Mouse (Mus musculus) limb, embryonic 11.5 days (tissue): ENCODE measurements at regions not wholly inside any gene's neighbourhood (a gene's known extent, or its start where the extent isn't known, plus 50 kb on each side); places are given as distances from the start of the nearest gene placed in this dataset.
A peak's percentile ranks its signal among the peaks of the same experiment; 100 is the strongest.

Experiments used
- ATAC-seq: fragments of 200-750 bp; cut with Nextera tagmentation; 2 replicates; pipeline ENCODE4 v1.8.0; 2017; ENCODE audit warnings: low read depth; ENCODE audit not compliant: insufficient number of reproducible peaks, low FRiP score, low TSS enrichment
- DNase-seq: peaks from one replicate; pipeline ENCODE4 v3.0.0-alpha.2; 2015; ENCODE audit warnings: low spot score
- H3K27ac ChIP-seq: fragments of 300-500 bp; sonication (generic); replicated peaks from 2 replicates; pipeline ENCODE4 v1.5.1; 2014; ENCODE audit warnings: low read depth, mild to moderate bottlenecking, low read length
- H3K27me3 ChIP-seq: fragments of 300-500 bp; sonication (generic); 2 replicates; pipeline ENCODE4 v1.6.1; 2014; ENCODE audit warnings: mild to moderate bottlenecking, low read length, mixed read lengths; ENCODE audit not compliant: control insufficient read depth, insufficient read depth
- H3K36me3 ChIP-seq: fragments of 300-500 bp; sonication (generic); 2 replicates; pipeline ENCODE4 v1.6.1; 2014; ENCODE audit warnings: mild to moderate bottlenecking, low read length, moderate library complexity, mixed read lengths; ENCODE audit not compliant: control insufficient read depth, insufficient read depth
- H3K4me1 ChIP-seq: fragments of 300-500 bp; sonication (generic); 2 replicates; pipeline ENCODE4 v1.6.1; 2014; ENCODE audit warnings: low read length, mixed read lengths; ENCODE audit not compliant: control insufficient read depth, insufficient read depth
- H3K4me2 ChIP-seq: fragments of 300-500 bp; sonication (generic); 2 replicates; pipeline ENCODE4 v1.6.1; 2014; ENCODE audit warnings: low read depth, mild to moderate bottlenecking, moderate library complexity; ENCODE audit not compliant: severe bottlenecking
- H3K4me3 ChIP-seq: fragments of 300-500 bp; sonication (generic); 2 replicates; pipeline ENCODE4 v1.5.1; 2014; ENCODE audit warnings: low read depth, low read length
- H3K9ac ChIP-seq: fragments of 300-500 bp; sonication (generic); 2 replicates; pipeline ENCODE4 v1.6.1; 2014; ENCODE audit warnings: mild to moderate bottlenecking, low read length
- H3K9me3 ChIP-seq: fragments of 300-500 bp; sonication (generic); 2 replicates; pipeline ENCODE4 v1.6.1; 2016; ENCODE audit warnings: low read length; ENCODE audit not compliant: control insufficient read depth
- WGBS: fragments of 180-500 bp; shearing (Covaris S2); extraction: QIAGEN DNeasy Blood & Tissue Kit; methylation state at CpG from one replicate; pipeline ENCODE4 v1.1.7; 2014; 5-methylcytosine and 5-hydroxymethylcytosine counted together

DNA sequence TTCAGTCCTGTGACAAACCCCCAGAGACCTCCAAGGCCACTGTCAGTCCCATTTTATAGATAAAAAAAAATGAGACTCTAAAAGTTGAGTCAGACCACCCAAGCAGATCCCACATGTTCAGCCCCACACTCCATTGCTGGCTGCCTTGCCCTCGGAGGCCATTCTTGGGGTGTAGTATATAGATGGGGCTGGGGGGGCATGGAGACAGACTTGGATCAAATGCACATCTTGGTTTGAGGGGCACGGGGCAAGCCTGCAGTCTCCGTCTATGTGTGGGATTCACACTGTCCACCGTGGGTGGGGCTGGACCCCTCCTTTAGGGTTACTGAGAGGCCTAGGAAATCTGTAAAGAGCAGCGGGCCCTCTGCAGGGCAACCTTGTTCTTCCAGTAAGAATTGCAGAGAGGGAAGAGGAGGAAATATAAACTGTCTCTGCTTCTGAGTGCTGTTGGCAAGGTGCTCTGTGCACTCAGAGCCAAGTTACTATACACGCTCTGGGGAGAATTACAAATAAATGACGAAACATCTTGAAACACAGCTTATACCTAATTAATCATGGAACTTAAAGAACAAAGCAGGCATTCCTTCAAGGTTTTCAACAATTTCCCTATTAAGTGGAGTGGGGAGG is 184.4 kb upstream of the Habp2 start:
- Histone ChIP-seq H3K9ac (no peak overlapping the region), H3K9me3 (no peaks in the 10 kb centered on the region), H3K27ac (no peak overlapping the region), H3K36me3 (no peaks in the 10 kb centered on the region), H3K4me3 (no peak overlapping the region), H3K4me2 (no peak overlapping the region), H3K27me3 (no peaks in the 10 kb centered on the region), H3K4me1 (peaks cover 43% of the 10 kb centered on the region)
- 51% methylated on average over 7 of the region's 7 CpGs for WGBS
- DNase-seq: no peak
- no peak for ATAC-seq

DNA sequence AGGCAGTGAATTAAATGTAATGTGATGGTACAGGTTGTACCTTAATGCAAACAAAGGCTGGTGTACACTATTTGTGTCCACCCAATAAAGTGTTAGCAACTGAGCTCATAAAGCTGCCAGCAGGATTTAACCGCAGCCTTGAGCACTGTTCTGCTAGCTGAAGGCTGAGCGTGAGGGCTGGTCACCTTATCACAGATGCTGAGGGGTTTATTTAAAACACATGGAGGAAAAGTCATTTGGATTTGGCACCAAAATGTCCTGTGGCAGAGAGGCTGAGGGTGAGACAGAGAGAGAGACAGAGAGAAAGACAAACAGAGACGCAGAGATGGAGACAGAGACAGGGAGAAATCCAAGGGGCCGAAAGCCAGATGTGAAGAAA is 181.9 kb upstream of the Habp2 start:
- DNase-seq: no peak
- ATAC-seq: peak; percentile 45; the same call in 1 of the 2 replicates
- 6% methylated on average over 4 of the region's 4 CpGs for WGBS
- Histone ChIP-seq H3K27me3 (no peaks in the 10 kb centered on the region), H3K4me2 (peak overlapping the region; percentile 26; the same call in 1 of the 2 replicates), H3K9ac (no peak overlapping the region), H3K36me3 (no peaks in the 10 kb centered on the region), H3K4me1 (peaks cover 34% of the 10 kb centered on the region), H3K9me3 (no peaks in the 10 kb centered on the region; the same call in 1 of the 2 replicates), H3K27ac (peak overlapping the region; percentile 53), H3K4me3 (no peak overlapping the region)

DNA sequence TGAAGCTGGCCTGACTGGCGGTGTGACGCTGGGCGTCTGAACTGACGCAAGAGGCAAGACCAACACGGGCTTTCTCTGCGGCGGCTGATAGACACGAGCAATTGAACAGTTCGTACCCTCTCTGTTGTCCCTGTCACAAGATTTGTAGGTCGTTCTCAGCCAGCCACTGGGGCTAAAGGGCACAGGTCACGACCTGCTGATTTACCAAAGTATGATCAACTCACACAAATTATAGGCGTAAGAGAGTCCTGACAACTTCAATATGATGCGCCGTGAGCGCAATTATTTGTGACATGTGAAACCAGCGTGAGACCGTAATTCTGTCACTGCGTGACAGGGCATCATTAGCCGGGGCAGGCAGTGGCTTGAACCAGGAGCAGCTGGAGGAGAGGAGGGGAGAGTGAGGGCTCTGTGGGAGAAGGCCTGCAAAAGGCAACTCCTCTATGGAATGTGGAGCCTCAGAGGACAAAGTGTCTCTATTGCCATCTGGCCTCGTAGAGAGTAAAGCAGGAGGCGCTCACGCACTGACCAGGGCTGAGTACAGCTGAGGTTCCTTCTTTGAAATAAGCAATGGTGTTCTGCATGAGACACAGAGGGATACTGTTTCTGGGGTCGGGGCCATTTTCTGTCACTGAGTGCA is 181.4 kb upstream of the Habp2 start:
- ATAC-seq (peak; percentile 36; the same call in 1 of the 2 replicates), DNase-seq (peak; percentile 72)
- H3K27me3 ChIP-seq: no peaks in the 10 kb centered on the region
- no peak overlapping the region for H3K9ac ChIP-seq
- peak overlapping the region; percentile 26; the same call in 1 of the 2 replicates for H3K4me2 ChIP-seq
- H3K4me3 ChIP-seq: no peak overlapping the region
- 6% methylated on average over 23 of the region's 23 CpGs for WGBS
- H3K9me3 ChIP-seq: no peaks in the 10 kb centered on the region; the same call in 1 of the 2 replicates
- peaks cover 34% of the 10 kb centered on the region for H3K4me1 ChIP-seq
- H3K27ac ChIP-seq: peak overlapping the region; percentile 53
- H3K36me3 ChIP-seq: no peaks in the 10 kb centered on the region

DNA sequence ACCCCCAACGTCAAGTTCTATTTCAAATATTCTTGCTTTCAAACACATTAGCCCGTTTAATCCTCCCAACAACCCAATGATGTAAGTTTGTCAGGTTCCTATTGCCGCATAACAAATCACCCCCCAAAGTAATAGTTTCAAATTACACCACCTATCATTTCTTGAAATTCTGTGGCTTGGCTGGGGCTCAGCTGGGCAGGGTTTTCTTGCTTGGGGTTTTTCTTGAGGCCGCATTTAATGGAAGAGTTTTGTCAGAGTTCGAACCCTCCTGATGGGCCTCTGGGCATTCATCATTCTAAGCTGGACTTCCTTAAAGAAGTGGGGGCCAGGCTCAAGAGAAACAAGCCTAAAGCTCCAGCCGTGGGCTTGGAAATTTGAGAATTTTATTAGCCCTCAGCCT is 178.1 kb upstream of the Habp2 start:
- Histone ChIP-seq H3K4me2 (no peak overlapping the region), H3K4me1 (peaks cover 27% of the 10 kb centered on the region), H3K9ac (no peak overlapping the region), H3K4me3 (no peak overlapping the region), H3K27ac (no peak overlapping the region), H3K36me3 (no peaks in the 10 kb centered on the region), H3K9me3 (no peaks in the 10 kb centered on the region; the same call in 1 of the 2 replicates), H3K27me3 (no peaks in the 10 kb centered on the region)
- no peak for ATAC-seq
- no peak for DNase-seq
- WGBS: 60% methylated on average over 6 of the region's 6 CpGs

DNA sequence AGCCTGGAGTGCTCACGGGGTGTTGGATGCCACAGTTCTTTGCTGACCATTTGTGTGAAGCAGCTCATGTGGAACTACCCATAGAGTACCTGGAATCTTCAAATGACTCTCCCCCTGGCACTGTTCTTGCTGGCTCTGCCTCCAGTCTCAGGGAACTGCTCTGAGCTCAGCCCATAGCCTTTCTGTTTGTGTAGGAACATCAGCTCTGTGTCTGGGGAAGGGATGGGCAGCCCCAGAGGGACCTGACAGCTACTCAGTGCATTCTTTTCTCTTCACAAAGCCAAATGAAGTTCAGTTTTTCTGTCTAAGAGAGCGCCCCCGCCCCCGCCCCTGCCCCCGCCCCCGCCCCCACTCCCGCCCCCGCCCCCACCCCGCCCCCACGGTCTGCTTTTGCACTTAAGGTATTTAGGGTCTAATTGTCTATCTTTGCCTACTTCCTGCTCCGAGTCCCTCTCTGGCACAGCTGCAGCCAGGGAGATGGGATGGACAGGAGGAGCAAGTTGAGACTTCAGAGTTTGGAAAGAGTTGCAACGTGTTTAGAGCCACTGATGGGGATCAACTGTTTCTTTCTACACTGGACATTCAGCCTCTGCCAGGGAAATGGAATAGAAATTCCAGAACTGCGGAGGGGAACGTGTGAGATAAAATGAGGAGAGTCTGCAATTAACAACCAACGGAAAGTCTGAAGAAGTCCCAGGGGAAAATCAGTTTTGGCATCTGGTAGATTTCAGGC is 171.2 kb upstream of the Habp2 start:
- no peak for ATAC-seq
- Histone ChIP-seq H3K36me3 (no peaks in the 10 kb centered on the region), H3K4me1 (peaks cover 6% of the 10 kb centered on the region; the same call in 1 of the 2 replicates), H3K27me3 (no peaks in the 10 kb centered on the region), H3K27ac (no peak overlapping the region), H3K9ac (no peak overlapping the region), H3K9me3 (no peaks in the 10 kb centered on the region), H3K4me2 (no peak overlapping the region), H3K4me3 (no peak overlapping the region)
- no peak for DNase-seq
- 25% methylated on average over 9 of the region's 15 CpGs for WGBS

DNA sequence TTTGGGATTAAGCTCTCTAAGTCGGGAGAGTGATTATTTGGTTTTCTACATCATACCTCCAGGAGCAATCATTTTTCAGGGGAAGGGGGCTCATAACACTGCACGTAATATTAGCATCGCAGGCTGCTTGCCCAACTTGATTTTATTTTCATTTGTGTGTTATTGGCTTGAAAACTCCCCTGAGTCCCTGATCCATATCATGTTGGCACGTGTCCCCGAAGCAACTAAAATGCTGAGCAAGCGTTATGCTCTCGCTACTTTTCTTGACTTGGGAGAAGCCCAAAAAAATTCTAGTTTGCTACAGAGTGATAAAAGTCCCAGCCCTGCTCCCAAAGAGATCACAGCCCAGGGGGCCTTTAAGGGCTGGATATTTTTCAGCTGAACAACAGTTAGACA is 170.7 kb upstream of the Habp2 start:
- ATAC-seq (no peak), DNase-seq (no peak)
- Histone ChIP-seq H3K4me2 (no peak overlapping the region), H3K27ac (no peak overlapping the region), H3K9me3 (no peaks in the 10 kb centered on the region), H3K4me1 (peaks cover 6% of the 10 kb centered on the region; the same call in 1 of the 2 replicates), H3K4me3 (no peak overlapping the region), H3K27me3 (no peaks in the 10 kb centered on the region), H3K36me3 (no peaks in the 10 kb centered on the region), H3K9ac (no peak overlapping the region)
- 70% methylated on average over 7 of the region's 7 CpGs for WGBS

DNA sequence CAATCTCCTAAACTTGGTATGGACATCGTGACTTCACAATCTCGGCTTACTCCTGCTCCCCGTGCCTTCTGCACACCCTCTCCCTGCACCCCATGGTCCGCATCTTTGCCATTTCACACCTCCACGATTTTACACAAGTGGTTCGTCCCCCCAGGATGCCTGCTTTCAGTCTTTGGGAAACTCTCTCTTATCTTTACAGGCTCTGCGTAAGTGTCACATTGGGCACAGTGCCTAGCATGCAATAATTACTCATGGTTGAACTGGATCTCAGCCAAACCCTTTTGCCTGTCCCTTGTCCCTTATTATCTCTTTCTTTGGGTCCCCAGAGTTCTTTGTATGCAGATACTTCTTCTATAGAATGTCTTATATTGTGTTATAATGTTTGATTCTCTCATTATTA is 166.2 kb upstream of the Habp2 start:
- Histone ChIP-seq H3K9ac (no peak overlapping the region), H3K4me1 (0 out of 2 replicates have a peak, but pooled peaks cover 3% of the 10 kb centered on the region), H3K4me2 (no peak overlapping the region), H3K27me3 (no peaks in the 10 kb centered on the region), H3K4me3 (no peak overlapping the region), H3K36me3 (no peaks in the 10 kb centered on the region), H3K27ac (no peak overlapping the region), H3K9me3 (no peaks in the 10 kb centered on the region; the same call in 1 of the 2 replicates)
- WGBS: 92% methylated on average over 7 of the region's 7 CpGs
- DNase-seq: no peak
- ATAC-seq: no peak

DNA sequence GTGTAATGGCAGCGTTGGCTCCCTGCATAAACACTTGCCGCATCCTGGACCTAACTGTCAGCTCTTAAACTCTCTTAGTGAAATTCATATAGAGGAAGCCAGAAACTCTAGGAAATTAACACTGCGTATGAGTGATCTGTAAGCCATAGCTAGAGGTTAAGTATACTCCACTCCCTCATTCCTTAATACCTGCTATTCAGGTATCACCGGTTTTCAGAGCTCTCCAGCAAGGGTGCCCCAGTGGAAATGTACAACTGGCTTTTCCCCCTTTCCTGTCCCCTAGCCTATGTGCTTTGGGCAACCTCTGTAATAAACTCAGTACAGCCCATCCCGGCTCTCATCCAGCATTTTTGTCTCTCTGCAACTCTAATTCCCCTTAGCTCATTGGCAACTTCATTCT is 164.8 kb upstream of the Habp2 start:
- WGBS: 91% methylated on average over 5 of the region's 5 CpGs
- H3K9ac ChIP-seq: no peak overlapping the region
- H3K4me3 ChIP-seq: no peak overlapping the region
- H3K9me3 ChIP-seq: no peaks in the 10 kb centered on the region; the same call in 1 of the 2 replicates
- H3K27ac ChIP-seq: no peak overlapping the region
- no peaks in the 10 kb centered on the region for H3K27me3 ChIP-seq
- DNase-seq: no peak
- H3K36me3 ChIP-seq: no peaks in the 10 kb centered on the region
- H3K4me2 ChIP-seq: no peak overlapping the region
- no peak for ATAC-seq
- no peaks in the 10 kb centered on the region for H3K4me1 ChIP-seq
